Mouse (Mus musculus): ENCODE data around the gene Asns. TPM values are rescaled to one million over a fixed set of nuclear protein-coding genes. Genes with fewer than 3 reads are reported as not detected.
A peak's percentile ranks its signal among the peaks of the same experiment; 100 is the strongest.

Gene Asns
- polyA plus RNA-seq, 1 experiment from 2014 or later, result 306 TPM

GRCm38 (mm10) chr6:7692451-7692850, 603 bp downstream of the Asns start:
- peak overlapping the region; percentile 79 for H3K4me3 ChIP-seq (ENCODE audit: low read depth, low read length)
- H3K36me3 ChIP-seq (ENCODE audit: control insufficient read depth, insufficient read depth), result no peaks in the 10 kb centered on the region; the same call in 1 of the 2 replicates
- H3K9ac ChIP-seq (ENCODE audit: low read depth, low read length), result peak overlapping the region; percentile 88
- no peaks in the 10 kb centered on the region for H3K9me3 ChIP-seq (replicated peaks; ENCODE audit: control insufficient read depth, low read length)
- H3K27me3 ChIP-seq (ENCODE audit: control insufficient read depth, insufficient read depth, low read depth, low read length), result no peaks in the 10 kb centered on the region
- peak; percentile 17 for ATAC-seq (ENCODE audit: low read depth)
- peak overlapping the region; percentile 93 for H3K27ac ChIP-seq (ENCODE audit: low read length)
- WGBS (ENCODE audit: insufficient replicate concordance), result under 1% methylated on average over 12 of the region's 12 CpGs
- H3K4me2 ChIP-seq (ENCODE audit: low read depth, low read length), result peak overlapping the region; percentile 77
- peaks cover 50% of the 10 kb centered on the region for H3K4me1 ChIP-seq (ENCODE audit: control insufficient read depth, low read depth, low read length)

DNA sequence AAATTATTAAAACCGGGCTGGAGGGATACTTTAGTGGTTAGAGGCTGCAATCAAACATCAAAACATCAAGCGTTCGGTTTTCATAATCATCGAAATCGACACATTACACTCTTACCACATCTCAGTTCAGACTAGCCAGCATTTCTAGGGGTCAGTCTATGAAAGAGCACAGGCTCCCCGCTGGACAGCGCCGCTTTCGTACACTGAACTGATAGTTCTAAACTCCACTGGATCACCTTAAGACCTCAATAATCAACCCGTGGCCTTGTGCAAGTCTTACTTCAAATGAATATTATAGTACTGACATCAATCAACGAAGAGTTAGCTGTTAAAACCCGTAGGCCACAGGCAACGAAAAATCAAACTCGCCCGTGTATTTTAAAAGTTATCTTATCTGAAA, 1.0 kb downstream of the Asns start:
- no peaks in the 10 kb centered on the region for H3K27me3 ChIP-seq (ENCODE audit: control insufficient read depth, insufficient read depth, low read depth, low read length)
- no peaks in the 10 kb centered on the region; the same call in 1 of the 2 replicates for H3K36me3 ChIP-seq (ENCODE audit: control insufficient read depth, insufficient read depth)
- H3K9me3 ChIP-seq (replicated peaks; ENCODE audit: control insufficient read depth, low read length), result no peaks in the 10 kb centered on the region
- no peak for ATAC-seq (ENCODE audit: low read depth)
- peak overlapping the region; percentile 62; the same call in 1 of the 2 replicates for H3K27ac ChIP-seq (ENCODE audit: low read length)
- H3K4me3 ChIP-seq (ENCODE audit: low read depth, low read length), result peak overlapping the region; percentile 79
- peak overlapping the region; percentile 88 for H3K9ac ChIP-seq (ENCODE audit: low read depth, low read length)
- H3K4me2 ChIP-seq (ENCODE audit: low read depth, low read length), result peak overlapping the region; percentile 77
- 23% methylated on average over 15 of the region's 15 CpGs for WGBS (ENCODE audit: insufficient replicate concordance)
- H3K4me1 ChIP-seq (ENCODE audit: control insufficient read depth, low read depth, low read length), result peaks cover 48% of the 10 kb centered on the region

DNA sequence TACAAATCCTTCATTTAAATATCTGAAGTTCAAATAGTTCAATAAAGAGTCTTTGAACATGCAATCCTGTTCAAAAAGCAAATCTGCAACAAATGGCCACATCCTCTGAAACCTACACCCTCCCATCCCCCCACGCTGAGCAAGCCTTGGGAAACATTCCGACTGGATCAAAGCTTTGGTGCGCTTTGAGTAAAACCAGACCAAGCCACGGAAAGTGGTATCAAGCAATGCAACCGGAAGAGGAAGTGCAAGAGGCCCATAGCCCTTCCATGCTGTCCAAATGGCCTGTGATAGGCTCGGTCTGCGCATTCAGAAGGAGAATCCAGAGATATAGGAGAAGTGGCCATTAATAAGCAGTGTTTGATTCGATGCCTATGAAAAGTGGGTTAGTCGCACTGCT, 2.6 kb downstream of the Asns start:
- Histone ChIP-seq H3K4me3 (ENCODE audit: low read depth, low read length) (peak overlapping the region; percentile 79), H3K36me3 (ENCODE audit: control insufficient read depth, insufficient read depth) (no peaks in the 10 kb centered on the region; the same call in 1 of the 2 replicates), H3K4me2 (ENCODE audit: low read depth, low read length) (peak overlapping the region; percentile 77), H3K27ac (ENCODE audit: low read length) (peak overlapping the region; percentile 49), H3K4me1 (ENCODE audit: control insufficient read depth, low read depth, low read length) (peaks cover 43% of the 10 kb centered on the region), H3K27me3 (ENCODE audit: control insufficient read depth, insufficient read depth, low read depth, low read length) (no peaks in the 10 kb centered on the region), H3K9me3 (replicated peaks; ENCODE audit: control insufficient read depth, low read length) (no peaks in the 10 kb centered on the region), H3K9ac (ENCODE audit: low read depth, low read length) (no peak overlapping the region; the same call in 1 of the 2 replicates)
- WGBS (ENCODE audit: insufficient replicate concordance), result 63% methylated on average over 9 of the region's 9 CpGs
- ATAC-seq (ENCODE audit: low read depth), result no peak

DNA sequence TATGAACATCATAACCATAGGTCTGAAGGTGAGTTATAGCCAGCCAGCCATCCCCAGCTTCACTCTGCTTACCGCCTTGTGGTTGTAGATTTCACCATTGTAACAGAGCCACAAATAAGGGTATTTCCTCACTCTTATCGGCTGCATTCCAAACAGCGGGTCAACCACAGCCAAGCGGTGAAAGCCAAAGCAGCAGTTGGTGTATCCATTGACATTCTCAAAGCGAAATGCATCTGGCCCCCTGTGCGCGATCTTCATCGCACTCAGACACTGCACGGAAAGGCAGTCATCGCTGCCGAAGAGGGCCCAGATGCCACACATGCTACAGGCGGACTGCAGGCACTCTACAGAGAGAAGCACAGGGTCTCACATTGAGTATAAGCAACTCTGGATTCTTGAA, 3.9 kb downstream of the Asns start:
- peak overlapping the region; percentile 11; the same call in 1 of the 2 replicates for H3K4me3 ChIP-seq (ENCODE audit: low read depth, low read length)
- H3K4me2 ChIP-seq (ENCODE audit: low read depth, low read length), result peak overlapping the region; percentile 77

DNA sequence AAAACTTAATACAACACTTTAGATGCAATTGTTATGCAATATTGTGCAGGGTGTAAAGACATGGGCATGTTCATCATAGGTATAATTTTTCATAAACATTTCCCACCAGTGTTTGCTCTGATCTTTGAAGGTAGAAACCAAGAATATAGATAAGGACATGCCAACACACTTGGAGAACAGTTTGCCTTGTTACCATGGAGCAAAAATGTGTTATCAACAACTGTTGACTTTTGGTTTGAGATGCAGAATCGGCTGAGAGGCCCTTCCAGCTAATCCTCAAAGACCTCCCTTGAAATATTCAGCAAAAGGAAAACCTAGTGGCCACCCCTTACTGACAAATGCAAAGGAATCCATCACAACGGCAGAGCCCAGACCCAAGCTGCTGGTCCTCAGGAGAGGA, 7.0 kb downstream of the Asns start:
- H3K27ac ChIP-seq (ENCODE audit: low read length), result 0 out of 2 replicates have a peak overlapping the region, but pooled peaks have one; percentile 27
- 0 out of 2 replicates have a peak overlapping the region, but pooled peaks have one; percentile 12 for H3K4me2 ChIP-seq (ENCODE audit: low read depth, low read length)
- peaks cover 25% of the 10 kb centered on the region for H3K36me3 ChIP-seq (ENCODE audit: control insufficient read depth, insufficient read depth)
- no peak for ATAC-seq (ENCODE audit: low read depth)
- no peaks in the 10 kb centered on the region for H3K9me3 ChIP-seq (replicated peaks; ENCODE audit: control insufficient read depth, low read length)
- H3K4me3 ChIP-seq (ENCODE audit: low read depth, low read length), result no peak overlapping the region
- whole genome bisulfite sequencing (ENCODE audit: insufficient replicate concordance), result 47% methylated on average over 2 of the region's 2 CpGs
- peaks cover 35% of the 10 kb centered on the region for H3K4me1 ChIP-seq (ENCODE audit: control insufficient read depth, low read depth, low read length)
- H3K27me3 ChIP-seq (ENCODE audit: control insufficient read depth, insufficient read depth, low read depth, low read length), result no peaks in the 10 kb centered on the region
- no peak overlapping the region for H3K9ac ChIP-seq (ENCODE audit: low read depth, low read length)

More for the DNA sequence above, 3.9 kb downstream of the Asns start:
- Histone ChIP-seq H3K36me3 (ENCODE audit: control insufficient read depth, insufficient read depth) (peaks cover 5% of the 10 kb centered on the region), H3K27me3 (ENCODE audit: control insufficient read depth, insufficient read depth, low read depth, low read length) (no peaks in the 10 kb centered on the region), H3K27ac (ENCODE audit: low read length) (0 out of 2 replicates have a peak overlapping the region, but pooled peaks have one; percentile 39), H3K9ac (ENCODE audit: low read depth, low read length) (no peak overlapping the region), H3K4me1 (ENCODE audit: control insufficient read depth, low read depth, low read length) (peaks cover 42% of the 10 kb centered on the region), H3K9me3 (replicated peaks; ENCODE audit: control insufficient read depth, low read length) (no peaks in the 10 kb centered on the region)
- ATAC-seq (ENCODE audit: low read depth), result no peak
- WGBS (ENCODE audit: insufficient replicate concordance), result 76% methylated on average over 12 of the region's 12 CpGs

GRCm38 (mm10) chr6:7676194-7676901, 16.7 kb downstream of the Asns start:
- Histone ChIP-seq H3K4me3 (ENCODE audit: low read depth, low read length) (no peak overlapping the region), H3K27me3 (ENCODE audit: control insufficient read depth, insufficient read depth, low read depth, low read length) (no peaks in the 10 kb centered on the region), H3K9me3 (replicated peaks; ENCODE audit: control insufficient read depth, low read length) (no peaks in the 10 kb centered on the region), H3K4me1 (ENCODE audit: control insufficient read depth, low read depth, low read length) (no peaks in the 10 kb centered on the region), H3K36me3 (ENCODE audit: control insufficient read depth, insufficient read depth) (peaks cover 61% of the 10 kb centered on the region), H3K27ac (ENCODE audit: low read length) (no peak overlapping the region), H3K4me2 (ENCODE audit: low read depth, low read length) (no peak overlapping the region), H3K9ac (ENCODE audit: low read depth, low read length) (no peak overlapping the region)
- 83% methylated on average over 8 of the region's 8 CpGs for WGBS (ENCODE audit: insufficient replicate concordance)
- ATAC-seq (ENCODE audit: low read depth), result no peak

DNA sequence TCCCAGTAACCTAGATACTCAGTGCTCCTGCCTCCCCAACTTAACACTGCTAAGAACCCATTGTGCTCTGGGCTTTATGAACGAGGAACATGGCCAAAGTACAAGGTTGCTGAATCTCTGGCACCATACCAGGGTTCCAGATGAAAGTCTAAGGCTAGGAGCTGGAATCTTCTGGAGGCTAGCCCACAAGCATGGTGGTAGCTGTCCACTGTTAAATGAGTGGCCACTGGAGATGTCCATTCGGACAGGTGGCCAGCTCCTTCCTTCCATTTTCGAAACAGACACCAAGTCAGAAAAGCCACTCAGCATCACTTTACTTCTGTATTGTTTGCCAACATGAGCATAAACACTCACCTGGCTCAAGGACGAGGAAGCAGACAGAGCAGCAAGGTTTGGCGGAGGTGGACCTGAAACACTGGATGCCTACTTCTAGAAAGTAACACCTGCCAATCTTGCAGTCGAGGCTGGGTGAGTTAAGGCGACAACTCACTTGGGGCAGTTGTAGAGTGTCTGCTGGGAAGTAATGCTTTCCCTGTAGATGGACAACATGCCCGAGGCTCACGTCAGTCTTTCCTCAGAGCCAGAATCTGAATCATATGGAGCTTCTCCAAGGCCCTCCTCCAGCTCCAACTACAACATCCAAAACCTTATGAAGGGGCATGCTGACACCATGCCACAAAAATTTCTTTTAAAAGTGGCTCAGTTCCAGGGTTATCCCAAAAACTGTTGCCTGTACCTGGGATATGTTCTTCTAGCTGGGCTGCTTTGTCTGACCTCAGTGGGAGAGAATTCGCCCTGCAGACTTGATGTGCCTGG, 20.4 kb downstream of the Asns start:
- Histone ChIP-seq H3K36me3 (ENCODE audit: control insufficient read depth, insufficient read depth) (peaks cover 39% of the 10 kb centered on the region), H3K27me3 (ENCODE audit: control insufficient read depth, insufficient read depth, low read depth, low read length) (no peaks in the 10 kb centered on the region), H3K4me2 (ENCODE audit: low read depth, low read length) (no peak overlapping the region), H3K4me1 (ENCODE audit: control insufficient read depth, low read depth, low read length) (no peaks in the 10 kb centered on the region), H3K9me3 (replicated peaks; ENCODE audit: control insufficient read depth, low read length) (no peaks in the 10 kb centered on the region), H3K9ac (ENCODE audit: low read depth, low read length) (no peak overlapping the region), H3K4me3 (ENCODE audit: low read depth, low read length) (no peak overlapping the region), H3K27ac (ENCODE audit: low read length) (no peak overlapping the region)
- WGBS (ENCODE audit: insufficient replicate concordance), result 81% methylated on average over 10 of the region's 10 CpGs
- ATAC-seq (ENCODE audit: low read depth), result no peak

DNA sequence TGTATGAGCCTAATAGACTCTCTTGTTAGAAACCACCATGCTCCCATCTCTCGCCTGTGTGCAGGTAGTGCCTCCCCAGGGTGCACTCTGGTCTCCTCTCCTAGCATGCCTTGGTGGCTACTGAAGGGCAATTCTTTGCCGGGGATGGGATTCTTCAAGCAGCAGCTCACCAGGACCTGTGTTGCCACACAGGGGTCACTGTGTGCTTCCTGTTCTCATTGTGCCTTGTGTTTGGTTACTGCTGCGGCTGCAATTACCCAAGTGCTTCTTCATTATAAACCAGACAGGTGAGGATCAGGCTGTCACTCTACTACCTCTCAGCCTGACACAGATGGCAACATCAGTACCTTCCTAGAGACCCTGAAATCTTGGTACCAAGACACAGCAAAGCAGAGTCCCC, 21.6 kb downstream of the Asns start:
- Histone ChIP-seq H3K4me3 (ENCODE audit: low read depth, low read length) (no peak overlapping the region), H3K4me1 (ENCODE audit: control insufficient read depth, low read depth, low read length) (no peaks in the 10 kb centered on the region), H3K9me3 (replicated peaks; ENCODE audit: control insufficient read depth, low read length) (no peaks in the 10 kb centered on the region), H3K27me3 (ENCODE audit: control insufficient read depth, insufficient read depth, low read depth, low read length) (no peaks in the 10 kb centered on the region), H3K36me3 (ENCODE audit: control insufficient read depth, insufficient read depth) (peaks cover 29% of the 10 kb centered on the region), H3K27ac (ENCODE audit: low read length) (no peak overlapping the region), H3K9ac (ENCODE audit: low read depth, low read length) (no peak overlapping the region), H3K4me2 (ENCODE audit: low read depth, low read length) (no peak overlapping the region)
- ATAC-seq (ENCODE audit: low read depth), result no peak
- 51% methylated on average over 3 of the region's 3 CpGs for WGBS (ENCODE audit: insufficient replicate concordance)

DNA sequence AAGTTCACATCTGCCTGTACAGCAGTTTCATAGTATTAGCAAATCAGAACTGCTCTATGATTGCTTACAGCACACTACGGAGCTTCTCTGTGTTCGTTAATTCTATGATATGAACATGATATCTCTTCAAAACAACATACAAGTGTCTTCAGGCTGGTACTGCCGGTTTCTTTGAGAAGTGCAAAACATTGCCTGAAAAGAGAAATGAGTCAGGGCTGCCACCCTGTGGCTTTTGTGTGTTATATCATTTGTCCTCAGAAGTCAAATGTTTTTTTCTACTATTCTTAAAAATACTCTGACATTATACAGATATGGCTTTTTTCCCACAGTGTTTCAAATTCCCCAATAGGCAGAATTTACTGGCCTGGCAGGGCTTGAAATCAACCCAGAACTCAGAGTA, 22.5 kb downstream of the Asns start:
- H3K4me1 ChIP-seq (ENCODE audit: control insufficient read depth, low read depth, low read length), result no peaks in the 10 kb centered on the region
- H3K4me2 ChIP-seq (ENCODE audit: low read depth, low read length), result no peak overlapping the region
- no peak for ATAC-seq (ENCODE audit: low read depth)
- H3K36me3 ChIP-seq (ENCODE audit: control insufficient read depth, insufficient read depth), result peaks cover 22% of the 10 kb centered on the region
- H3K4me3 ChIP-seq (ENCODE audit: low read depth, low read length), result no peak overlapping the region
- no peak overlapping the region for H3K9ac ChIP-seq (ENCODE audit: low read depth, low read length)
- no peak overlapping the region for H3K27ac ChIP-seq (ENCODE audit: low read length)
- H3K27me3 ChIP-seq (ENCODE audit: control insufficient read depth, insufficient read depth, low read depth, low read length), result no peaks in the 10 kb centered on the region
- 25% methylated on average over 3 of the region's 3 CpGs for WGBS (ENCODE audit: insufficient replicate concordance)
- no peaks in the 10 kb centered on the region for H3K9me3 ChIP-seq (replicated peaks; ENCODE audit: control insufficient read depth, low read length)
